Mouse (Mus musculus) embryonic facial prominence, embryonic 15.5 days (tissue): ENCODE measurements around the gene Pomp. TPM values are rescaled to one million over a fixed set of nuclear protein-coding genes. Genes with fewer than 3 reads are reported as not detected.

Experiments
- ATAC-seq: fragments of 200-750 bp; cut with Nextera tagmentation; 2 replicates; pipeline ENCODE4 v1.8.0; 2017; ENCODE audit warnings: low read depth, moderate TSS enrichment; ENCODE audit not compliant: insufficient number of reproducible peaks, low FRiP score, low TSS enrichment
- H3K27ac ChIP-seq: fragments of 300-500 bp; sonication (generic); replicated peaks from 2 replicates; pipeline ENCODE4 v1.5.1; 2015; ENCODE audit warnings: mild to moderate bottlenecking, inconsistent platforms
- H3K27me3 ChIP-seq: fragments of 300-500 bp; sonication (generic); 2 replicates; pipeline ENCODE4 v1.6.1; 2015; ENCODE audit warnings: inconsistent platforms
- H3K36me3 ChIP-seq: fragments of 300-500 bp; sonication (generic); 2 replicates; pipeline ENCODE4 v1.6.1; 2015; ENCODE audit warnings: mild to moderate bottlenecking, inconsistent platforms
- H3K4me1 ChIP-seq: fragments of 300-500 bp; sonication (generic); 2 replicates; pipeline ENCODE4 v1.6.1; 2015; ENCODE audit warnings: inconsistent platforms
- H3K4me2 ChIP-seq: fragments of 300-500 bp; sonication (generic); replicated peaks from 2 replicates; pipeline ENCODE4 v1.6.1; 2015; ENCODE audit warnings: mild to moderate bottlenecking, inconsistent platforms
- H3K4me3 ChIP-seq: fragments of 300-500 bp; sonication (generic); replicated peaks from 2 replicates; pipeline ENCODE4 v1.5.1; 2015; ENCODE audit warnings: mild to moderate bottlenecking, inconsistent platforms
- H3K9ac ChIP-seq: fragments of 300-500 bp; sonication (generic); 2 replicates; pipeline ENCODE4 v1.6.1; 2015; ENCODE audit warnings: inconsistent platforms
- H3K9me3 ChIP-seq: fragments of 300-500 bp; sonication (generic); replicated peaks from 2 replicates; pipeline ENCODE4 v1.6.1; 2016; ENCODE audit warnings: inconsistent platforms
- WGBS: fragments of 180-500 bp; shearing (Covaris S2); methylation state at CpG from one replicate; pipeline ENCODE4 v1.1.7; 2015; 5-methylcytosine and 5-hydroxymethylcytosine counted together
- polyA plus RNA-seq: library from polyadenylated mRNA; unstranded; fragments of >200 nt; fragmentation: Nextera tagmentation; extraction: Ambion mirVana; gene quantifications from 2 replicates; pipeline ENCODE4 v1.2.1, GENCODE M21; 2015

The Pomp gene
- polyA plus RNA-seq, 1 experiment from 2014 or later = 431 TPM

- Histone ChIP-seq H3K4me3 (no peak overlapping the region), H3K4me2 (no peak overlapping the region), H3K4me1 (peaks cover 9% of the 10 kb centered on the region; the same call in 1 of the 2 replicates), H3K27me3 (no peaks in the 10 kb centered on the region), H3K9me3 (no peaks in the 10 kb centered on the region), H3K27ac (no peak overlapping the region), H3K36me3 (no peaks in the 10 kb centered on the region), H3K9ac (no peak overlapping the region)
- ATAC-seq = no peak
- 49% methylated on average over 9 of the region's 9 CpGs for WGBS
These were observed 34.2 kb upstream of the Pomp start for GRCm38 (mm10) chr5:147826091-147826490.

GRCm38 (mm10) chr5:147826546-147826945 is 33.7 kb upstream of the Pomp start:
- 54% methylated on average over 5 of the region's 5 CpGs for WGBS
- no peak for ATAC-seq
- Histone ChIP-seq H3K9ac (no peak overlapping the region), H3K4me3 (no peak overlapping the region), H3K27me3 (no peaks in the 10 kb centered on the region), H3K36me3 (no peaks in the 10 kb centered on the region), H3K4me1 (peaks cover 9% of the 10 kb centered on the region; the same call in 1 of the 2 replicates), H3K9me3 (no peaks in the 10 kb centered on the region), H3K4me2 (no peak overlapping the region), H3K27ac (no peak overlapping the region)

GRCm38 (mm10) chr5:147828846-147829245 is 31.4 kb upstream of the Pomp start:
- H3K4me3 ChIP-seq = no peak overlapping the region
- H3K4me1 ChIP-seq = peaks cover 9% of the 10 kb centered on the region; the same call in 1 of the 2 replicates
- 79% methylated on average over 8 of the region's 8 CpGs for WGBS
- H3K27ac ChIP-seq = no peak overlapping the region
- no peak overlapping the region for H3K9ac ChIP-seq
- no peak overlapping the region for H3K4me2 ChIP-seq
- no peak for ATAC-seq
- H3K27me3 ChIP-seq = no peaks in the 10 kb centered on the region
- no peaks in the 10 kb centered on the region for H3K9me3 ChIP-seq
- H3K36me3 ChIP-seq = no peaks in the 10 kb centered on the region

DNA sequence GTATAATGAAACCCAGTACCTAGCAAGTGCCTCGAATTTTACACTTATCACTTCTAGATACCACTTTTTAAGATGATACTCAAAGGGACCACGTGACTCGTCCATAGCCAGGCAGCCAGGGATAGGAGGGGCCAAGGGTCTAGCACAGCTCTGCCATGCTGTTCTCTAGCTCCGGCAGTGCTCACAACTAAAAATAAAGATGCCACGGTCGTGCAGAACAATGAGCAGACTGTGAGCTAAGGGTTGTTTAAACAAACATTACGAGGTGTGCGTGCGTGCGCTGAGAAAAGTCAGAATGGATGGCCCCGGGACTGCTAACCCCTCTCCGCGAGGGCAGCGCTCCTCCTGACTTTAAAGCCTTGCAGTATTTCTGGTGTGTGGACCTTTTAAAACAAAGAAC is 27.4 kb upstream of the Pomp start:
- Histone ChIP-seq H3K4me2 (no peak overlapping the region), H3K9me3 (no peaks in the 10 kb centered on the region), H3K36me3 (no peaks in the 10 kb centered on the region), H3K27ac (no peak overlapping the region), H3K9ac (no peak overlapping the region), H3K4me3 (no peak overlapping the region), H3K27me3 (peaks cover 13% of the 10 kb centered on the region), H3K4me1 (no peaks in the 10 kb centered on the region)
- 42% methylated on average over 14 of the region's 14 CpGs for WGBS
- no peak for ATAC-seq

- 12% methylated on average over 17 of the region's 17 CpGs for WGBS
These were observed 25.3 kb upstream of the Pomp start for GRCm38 (mm10) chr5:147834841-147835500.

GRCm38 (mm10) chr5:147839418-147839817 is 20.8 kb upstream of the Pomp start:
- Histone ChIP-seq H3K27me3 (peaks cover 11% of the 10 kb centered on the region), H3K9me3 (no peaks in the 10 kb centered on the region), H3K36me3 (no peaks in the 10 kb centered on the region), H3K4me3 (no peak overlapping the region), H3K4me2 (no peak overlapping the region), H3K27ac (no peak overlapping the region), H3K9ac (no peak overlapping the region), H3K4me1 (no peaks in the 10 kb centered on the region)
- ATAC-seq = no peak
- WGBS = 70% methylated on average over 12 of the region's 12 CpGs

More at GRCm38 (mm10) chr5:147834841-147835500, 25.3 kb upstream of the Pomp start:
- ATAC-seq = no peak
- Histone ChIP-seq H3K4me2 (no peak overlapping the region), H3K9me3 (no peaks in the 10 kb centered on the region), H3K4me1 (no peaks in the 10 kb centered on the region), H3K4me3 (no peak overlapping the region), H3K27ac (no peak overlapping the region), H3K9ac (no peak overlapping the region), H3K27me3 (peaks cover 13% of the 10 kb centered on the region), H3K36me3 (no peaks in the 10 kb centered on the region)

GRCm38 (mm10) chr5:147843340-147843739 is 16.9 kb upstream of the Pomp start:
- Histone ChIP-seq H3K27ac (no peak overlapping the region), H3K36me3 (no peaks in the 10 kb centered on the region), H3K4me1 (peaks cover 10% of the 10 kb centered on the region), H3K4me3 (no peak overlapping the region), H3K4me2 (no peak overlapping the region), H3K9me3 (no peaks in the 10 kb centered on the region), H3K9ac (no peak overlapping the region), H3K27me3 (no peaks in the 10 kb centered on the region)
- no peak for ATAC-seq
- WGBS = 57% methylated on average over 7 of the region's 7 CpGs

- Histone ChIP-seq H3K36me3 (no peaks in the 10 kb centered on the region), H3K9me3 (no peaks in the 10 kb centered on the region), H3K27ac (no peak overlapping the region), H3K4me2 (no peak overlapping the region), H3K4me3 (no peak overlapping the region), H3K9ac (no peak overlapping the region), H3K4me1 (peaks cover 10% of the 10 kb centered on the region), H3K27me3 (no peaks in the 10 kb centered on the region)
- 58% methylated on average over 3 of the region's 3 CpGs for WGBS
- no peak for ATAC-seq
These were observed 14.9 kb upstream of the Pomp start for GRCm38 (mm10) chr5:147845319-147845718.

GRCm38 (mm10) chr5:147847361-147847760 is 12.9 kb upstream of the Pomp start:
- Histone ChIP-seq H3K4me3 (no peak overlapping the region), H3K4me1 (peaks cover 10% of the 10 kb centered on the region), H3K36me3 (no peaks in the 10 kb centered on the region), H3K27me3 (no peaks in the 10 kb centered on the region), H3K9me3 (no peaks in the 10 kb centered on the region), H3K27ac (no peak overlapping the region), H3K4me2 (no peak overlapping the region), H3K9ac (no peak overlapping the region)
- no peak for ATAC-seq
- WGBS = 40% methylated on average over 5 of the region's 5 CpGs

- H3K27ac ChIP-seq = no peak overlapping the region
- H3K4me1 ChIP-seq = peaks cover 10% of the 10 kb centered on the region
- ATAC-seq = no peak
- H3K27me3 ChIP-seq = no peaks in the 10 kb centered on the region
- 23% methylated on average over 16 of the region's 16 CpGs for WGBS
- no peaks in the 10 kb centered on the region for H3K9me3 ChIP-seq
- no peak overlapping the region for H3K4me2 ChIP-seq
- no peak overlapping the region for H3K4me3 ChIP-seq
- H3K36me3 ChIP-seq = no peaks in the 10 kb centered on the region
- H3K9ac ChIP-seq = no peak overlapping the region
These were observed 11.9 kb upstream of the Pomp start for GRCm38 (mm10) chr5:147848164-147848863.

DNA sequence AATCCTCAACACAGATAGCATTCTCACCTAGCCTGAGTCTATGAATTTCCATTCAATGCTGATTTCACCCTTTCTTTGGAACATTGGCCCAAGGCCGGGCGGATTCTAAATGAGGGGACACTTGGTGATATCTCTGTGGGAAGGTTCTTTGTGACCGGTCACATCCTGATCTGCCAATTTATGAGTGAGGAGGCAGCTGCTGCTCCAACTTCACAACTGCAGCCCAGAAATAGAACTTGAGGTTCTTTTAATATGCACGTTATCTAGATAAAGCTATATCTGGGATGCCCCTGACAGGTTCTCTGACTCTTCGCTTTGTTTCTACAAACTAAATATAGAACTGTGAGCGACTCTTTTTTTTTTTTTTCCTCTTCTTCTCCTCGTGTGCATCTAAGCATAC is 10.1 kb upstream of the Pomp start:
- no peak overlapping the region for H3K9ac ChIP-seq
- H3K4me3 ChIP-seq = no peak overlapping the region
- H3K27me3 ChIP-seq = no peaks in the 10 kb centered on the region
- no peak overlapping the region for H3K4me2 ChIP-seq
- 74% methylated on average over 7 of the region's 7 CpGs for WGBS
- peaks cover 10% of the 10 kb centered on the region for H3K4me1 ChIP-seq
- no peak overlapping the region for H3K27ac ChIP-seq
- ATAC-seq = no peak
- H3K36me3 ChIP-seq = no peaks in the 10 kb centered on the region
- no peaks in the 10 kb centered on the region for H3K9me3 ChIP-seq
